Mouse (Mus musculus) CH12.LX (cell line): ENCODE data around the gene Vps45. TPM values are rescaled to one million over a fixed set of nuclear protein-coding genes. Genes with fewer than 3 reads are reported as not detected.

Experiments
- DNase-seq: peaks from one replicate; pipeline ENCODE4 v3.0.0-alpha.2; 2013; ENCODE audit errors: extremely low read depth
- H3K27ac ChIP-seq: 2 replicates; pipeline ENCODE4 v1.5.1; 2012; ENCODE audit warnings: low read depth, mild to moderate bottlenecking, control low read depth, moderate library complexity; ENCODE audit not compliant: insufficient read depth
- H3K27me3 ChIP-seq: replicated peaks from 2 replicates; pipeline ENCODE3; 2012; ENCODE audit warnings: inconsistent platforms
- H3K36me3 ChIP-seq, 2 experiments: replicated peaks in 1 of 2; 2 replicates each; pipeline versions ENCODE3 to v1.6.1; 2012; ENCODE audit warnings: inconsistent platforms in 1 of 2, low read length in 1 of 2, mild to moderate bottlenecking in 1 of 2, mixed read lengths in 1 of 2, moderate library complexity in 1 of 2; ENCODE audit not compliant: control insufficient read depth in 1 of 2, insufficient read depth in 1 of 2
- H3K4me1 ChIP-seq, 2 experiments: 2 replicates each; pipeline ENCODE4 v1.6.1; 2012; ENCODE audit warnings: inconsistent platforms in 1 of 2, moderate library complexity in 1 of 2; ENCODE audit not compliant: insufficient read depth in 2 of 2, control insufficient read depth in 1 of 2
- H3K4me2 ChIP-seq: 2 replicates; pipeline ENCODE4 v1.6.1; 2012; ENCODE audit warnings: low read depth, mild to moderate bottlenecking, control low read depth; ENCODE audit not compliant: poor library complexity, insufficient read depth, severe bottlenecking
- H3K4me3 ChIP-seq, 3 experiments: fragments of 150-350 bp in 1 of 3; sonication (generic) in 1 of 3; replicated peaks in 1 of 3; 2 replicates each; pipeline versions ENCODE3 to v1.5.1; 2011 to 2012; ENCODE audit warnings: low read depth in 2 of 3, low read length in 2 of 3, mild to moderate bottlenecking in 2 of 3, moderate library complexity in 2 of 3, control low read depth in 1 of 3, improper control_type of control experiment in 1 of 3, inconsistent platforms in 1 of 3, mixed read lengths in 1 of 3; ENCODE audit not compliant: poor library complexity in 1 of 3
- H3K79me2 ChIP-seq: replicated peaks from 2 replicates; pipeline ENCODE4 v1.6.1; 2012; ENCODE audit warnings: mild to moderate bottlenecking, moderate library complexity; ENCODE audit not compliant: control insufficient read depth, poor library complexity, insufficient read depth, severe bottlenecking; ENCODE audit errors: extremely low read depth
- H3K9ac ChIP-seq: 2 replicates; pipeline ENCODE4 v1.6.1; 2012; ENCODE audit warnings: low read depth, mild to moderate bottlenecking, control low read depth, moderate library complexity; ENCODE audit not compliant: insufficient read depth
- H3K9me3 ChIP-seq: replicated peaks from 2 replicates; pipeline ENCODE3; 2012; ENCODE audit warnings: low read length, inconsistent platforms, mixed read lengths
- BHLHE40 ChIP-seq: IDR thresholded peaks from 2 replicates; pipeline ENCODE4 v1.6.1; 2011; ENCODE audit warnings: mild to moderate bottlenecking, low read depth, low read length, improper control_type of control experiment
- CHD1 ChIP-seq: IDR thresholded peaks from 2 replicates; pipeline ENCODE4 v1.6.1; 2012; ENCODE audit warnings: low read depth, low read length, improper control_type of control experiment, inconsistent platforms
- CHD2 ChIP-seq: IDR thresholded peaks from 2 replicates; pipeline ENCODE4 v1.6.1; 2011; ENCODE audit warnings: low read length, improper control_type of control experiment
- E2F4 ChIP-seq: IDR thresholded peaks from 2 replicates; pipeline ENCODE4 v1.6.1; 2011; ENCODE audit warnings: low read depth, low read length, improper control_type of control experiment; ENCODE audit not compliant: insufficient replicate concordance
- ELF1 ChIP-seq: IDR thresholded peaks from 2 replicates; pipeline ENCODE4 v1.6.1; 2014; ENCODE audit warnings: low read depth, mild to moderate bottlenecking, inconsistent platforms, low read length, improper control_type of control experiment
- EP300 ChIP-seq: IDR thresholded peaks from 2 replicates; pipeline ENCODE4 v1.6.1; 2011; ENCODE audit warnings: low read length, improper control_type of control experiment
- ETS1 ChIP-seq: conservative IDR thresholded peaks from 2 replicates; pipeline ENCODE4 v1.6.1; 2012; ENCODE audit warnings: low read depth, mild to moderate bottlenecking, inconsistent platforms, low read length, improper control_type of control experiment, moderate library complexity
- GABPA ChIP-seq: IDR thresholded peaks from 2 replicates; pipeline ENCODE4 v1.6.1; 2012; ENCODE audit warnings: low read depth, low read length, improper control_type of control experiment, inconsistent platforms; ENCODE audit not compliant: insufficient replicate concordance
- HCFC1 ChIP-seq: IDR thresholded peaks from 2 replicates; pipeline ENCODE4 v1.6.1; 2012; ENCODE audit warnings: low read depth, mild to moderate bottlenecking, inconsistent platforms, low read length, improper control_type of control experiment
- IRF4 ChIP-seq: IDR thresholded peaks from 2 replicates; pipeline ENCODE4 v1.6.1; 2014; ENCODE audit warnings: low read depth, mild to moderate bottlenecking, inconsistent platforms, low read length, improper control_type of control experiment
- JUN ChIP-seq: IDR thresholded peaks from 2 replicates; pipeline ENCODE4 v1.6.1; 2011; ENCODE audit warnings: low read depth, mild to moderate bottlenecking, low read length, improper control_type of control experiment, moderate library complexity; ENCODE audit not compliant: insufficient read depth
- KAT2A ChIP-seq: IDR thresholded peaks from 2 replicates; pipeline ENCODE4 v1.6.1; 2012; ENCODE audit warnings: low read length, improper control_type of control experiment, inconsistent platforms; ENCODE audit not compliant: insufficient replicate concordance
- MAFK ChIP-seq: IDR thresholded peaks from 2 replicates; pipeline ENCODE4 v1.6.1; 2011; ENCODE audit warnings: low read length, improper control_type of control experiment; ENCODE audit not compliant: insufficient replicate concordance
- MAZ ChIP-seq: IDR thresholded peaks from 2 replicates; pipeline ENCODE4 v1.6.1; 2012; ENCODE audit warnings: low read depth, mild to moderate bottlenecking, inconsistent platforms, low read length, improper control_type of control experiment, moderate library complexity
- MEF2A ChIP-seq: IDR thresholded peaks from 2 replicates; pipeline ENCODE4 v1.6.1; 2014; ENCODE audit warnings: low read depth, mild to moderate bottlenecking, inconsistent platforms, low read length, improper control_type of control experiment, borderline replicate concordance
- MYC ChIP-seq: IDR thresholded peaks from 2 replicates; pipeline ENCODE4 v1.6.1; 2011; ENCODE audit warnings: low read depth, mild to moderate bottlenecking, improper control_type of control experiment, low read length
- NELFE ChIP-seq: IDR thresholded peaks from 2 replicates; pipeline ENCODE4 v1.6.1; 2011; ENCODE audit warnings: low read depth, low read length, improper control_type of control experiment
- NRF1 ChIP-seq: IDR thresholded peaks from 2 replicates; pipeline ENCODE4 v1.6.1; 2014; ENCODE audit warnings: low read depth, mild to moderate bottlenecking, inconsistent platforms, low read length, improper control_type of control experiment, moderate library complexity
- PAX5 ChIP-seq: IDR thresholded peaks from 2 replicates; pipeline ENCODE4 v1.6.1; 2012; ENCODE audit warnings: low read length, inconsistent platforms, mixed read lengths
- POLR2A ChIP-seq: IDR thresholded peaks from 2 replicates; pipeline ENCODE4 v1.6.1; 2011; ENCODE audit warnings: low read depth, mild to moderate bottlenecking, improper control_type of control experiment, low read length
- POLR2AphosphoS2 ChIP-seq: IDR thresholded peaks from 2 replicates; pipeline ENCODE4 v1.6.1; 2011; ENCODE audit warnings: low read depth, low read length, improper control_type of control experiment
- RCOR1 ChIP-seq: conservative IDR thresholded peaks from 2 replicates; pipeline ENCODE4 v1.6.1; 2012; ENCODE audit warnings: low read depth, mild to moderate bottlenecking, inconsistent platforms, low read length, improper control_type of control experiment
- SIN3A ChIP-seq: IDR thresholded peaks from 2 replicates; pipeline ENCODE4 v1.6.1; 2012; ENCODE audit warnings: low read length, improper control_type of control experiment, inconsistent platforms
- TBP ChIP-seq: conservative IDR thresholded peaks from 2 replicates; pipeline ENCODE4 v1.6.1; 2011; ENCODE audit warnings: low read depth, low read length, improper control_type of control experiment
- TCF12 ChIP-seq: IDR thresholded peaks from 2 replicates; pipeline ENCODE4 v1.6.1; 2014; ENCODE audit warnings: low read depth, mild to moderate bottlenecking, inconsistent platforms, low read length, improper control_type of control experiment
- UBTF ChIP-seq: IDR thresholded peaks from 2 replicates; pipeline ENCODE4 v1.6.1; 2012; ENCODE audit warnings: low read depth, mild to moderate bottlenecking, inconsistent platforms, low read length, improper control_type of control experiment, moderate library complexity
- USF1 ChIP-seq: IDR thresholded peaks from 2 replicates; pipeline ENCODE4 v1.6.1; 2014; ENCODE audit warnings: low read depth, mild to moderate bottlenecking, inconsistent platforms, low read length, improper control_type of control experiment
- USF2 ChIP-seq: conservative IDR thresholded peaks from 2 replicates; pipeline ENCODE4 v1.6.1; 2011; ENCODE audit warnings: low read depth, low read length, improper control_type of control experiment
- ZMIZ1 ChIP-seq: IDR thresholded peaks from 2 replicates; pipeline ENCODE4 v1.6.1; 2012; ENCODE audit warnings: low read depth, mild to moderate bottlenecking, inconsistent platforms, low read length, improper control_type of control experiment
- ZNF384 ChIP-seq: IDR thresholded peaks from 2 replicates; pipeline ENCODE4 v1.6.1; 2012; ENCODE audit warnings: low read depth, low read length, improper control_type of control experiment, inconsistent platforms
- dilution Hi-C: fragments of 300-500 bp; cut with MboI; formaldehyde crosslinking; loops from 2 replicates; pipeline ENCODE4 v1.14.3; 2020; ENCODE audit warnings: low sequenced_read_pairs; ENCODE audit not compliant: extremely low pct_unique_long_range_greater_than_20kb, extremely low pct_ligation_motif_present
- in situ Hi-C: fragments of 300-500 bp; cut with MboI; formaldehyde crosslinking; loops from 3 replicates; pipeline ENCODE4 v1.14.3; 2019; ENCODE audit warnings: low sequenced_read_pairs, low pct_ligation_motif_present, low pct_unique_long_range_greater_than_20kb, mixed read lengths
- polyA plus RNA-seq: library from polyadenylated mRNA; unstranded; fragments of >175 nt; gene quantifications from 2 replicates; pipeline ENCODE4 v1.2.1, GENCODE M21; 2012; ENCODE audit warnings: low read depth; ENCODE audit not compliant: insufficient read length
- total RNA-seq, 2 experiments: library from RNA; depleted of rRNA; stranded (reverse); fragments of 300-350 nt in 1 of 2; fragments of >200 nt in 1 of 2; gene quantifications; 2 replicates each; pipeline ENCODE4 v1.2.3; 2012 to 2014

Vps45 gene
- total and polyA plus RNA-seq, 3 experiments, result 16.2 to 20.8 (median 16.8) TPM

GRCm38 (mm10) chr3:95977079-95977478 lies 81.2 kb downstream of the Vps45 start:
- Histone ChIP-seq H3K4me3 (no peak overlapping the region), H3K27ac (no peak overlapping the region)
- dilution Hi-C loops, result no loop called here

GRCm38 (mm10) chr3:95972873-95973634 lies 85.2 kb downstream of the Vps45 start:
- peak overlapping the region; percentile 56 for H3K9ac ChIP-seq
- H3K4me1 ChIP-seq, result peaks cover 6 to 54% of the 10 kb centered on the region in 2 experiments
- dilution Hi-C loops, result no loop called here
- TF ChIP-seq JUN (no peak), ZNF384 (peak; percentile 67), PAX5 (no peak), MEF2A (peak; percentile 80), USF1 (no peak), TBP (peak; percentile 52; the same call in 1 of the 2 replicates), CHD2 (peak; percentile 71; the same call in 1 of the 2 replicates), NRF1 (no peak), TCF12 (peak; percentile 91), USF2 (no peak), BHLHE40 (peak; percentile 85), MAZ (no peak; the same call in 1 of the 2 replicates), IRF4 (peak; percentile 76), UBTF (no peak), POLR2AphosphoS2 (no peak), MAFK (0 out of 2 replicates have a peak, but pooled peaks have one; percentile 47), ZMIZ1 (no peak), HCFC1 (no peak; the same call in 1 of the 2 replicates), ETS1 (peak; percentile 84), RCOR1 (no peak), E2F4 (no peak), ELF1 (no peak), POLR2A (peak; percentile 28; the same call in 1 of the 2 replicates), EP300 (peak; percentile 84), KAT2A (no peak), MYC (0 out of 2 replicates have a peak, but pooled peaks have one; percentile 24), GABPA (no peak), SIN3A (peak; percentile 30; the same call in 1 of the 2 replicates), NELFE (no peak), CHD1 (peak; percentile 71; the same call in 1 of the 2 replicates)

More at GRCm38 (mm10) chr3:95977079-95977478, 81.2 kb downstream of the Vps45 start:
- no peaks in the 10 kb centered on the region for H3K27me3 ChIP-seq
- H3K9me3 ChIP-seq, result no peaks in the 10 kb centered on the region
- in situ Hi-C loops, result no loop called here
- no peak for TF ChIP-seq ELF1
- TF ChIP-seq EP300, result peak; percentile 41; the same call in 1 of the 2 replicates
- peak; percentile 78 for TF ChIP-seq ZNF384
- no peak overlapping the region for H3K4me2 ChIP-seq
- H3K36me3 ChIP-seq, result no peaks in the 10 kb centered on the region
- H3K4me1 ChIP-seq, result peaks cover 2 to 37% of the 10 kb centered on the region in 2 experiments
- H3K9ac ChIP-seq, result no peak overlapping the region
- DNase-seq, result no peak
- H3K79me2 ChIP-seq, result no peaks in the 10 kb centered on the region

More at GRCm38 (mm10) chr3:95972873-95973634, 85.2 kb downstream of the Vps45 start:
- Histone ChIP-seq H3K4me2 (peak overlapping the region; percentile 52), H3K79me2 (no peaks in the 10 kb centered on the region), H3K27me3 (no peaks in the 10 kb centered on the region), H3K36me3 (no peaks in the 10 kb centered on the region), H3K4me3 (peak overlapping the region in 1 of 3 experiments; percentile 8), H3K27ac (no peak overlapping the region), H3K9me3 (no peaks in the 10 kb centered on the region)
- DNase-seq, result peak; percentile 86
- in situ Hi-C loops, result no loop called here
